ENCODE assay signal across 25 mouse cellular contexts in genomic region chr12:103036692-103037091, GRCm38 (mm10).
"Had no signal": no experiment of that assay in that cellular context is flagged by ENCODE, and none has a peak within 500 bp of the region (broad histone marks: within the 10 kb centered on the region; RNA-seq: fewer than 3 reads in every experiment).

No protein-coding gene starts in this region.

- H3K36me3 ChIP-seq: heart, embryonic 10.5 days; heart, embryonic 12.5 days; hindbrain, embryonic 13.5 days; hindbrain, embryonic 15.5 days; kidney, embryonic 15.5 days; limb, embryonic 13.5 days; limb, embryonic 15.5 days; liver, embryonic 12.5 days had no signal

- H3K9me3 ChIP-seq: heart, embryonic 10.5 days; heart, embryonic 12.5 days; hindbrain, embryonic 13.5 days; hindbrain, embryonic 15.5 days; kidney, embryonic 15.5 days; limb, embryonic 13.5 days; limb, embryonic 15.5 days; liver, embryonic 12.5 days had no signal

- H3K9ac ChIP-seq: heart, embryonic 12.5 days; hindbrain, embryonic 13.5 days; hindbrain, embryonic 15.5 days; kidney, embryonic 15.5 days; limb, embryonic 13.5 days; limb, embryonic 15.5 days; liver, embryonic 12.5 days; liver, embryonic 14.5 days had no signal

- H3K4me3 ChIP-seq: gastrocnemius, adult 2 months; heart, embryonic 10.5 days; heart, embryonic 12.5 days; hindbrain, embryonic 13.5 days; hindbrain, embryonic 15.5 days; kidney, embryonic 15.5 days; limb, embryonic 13.5 days; limb, embryonic 15.5 days; liver, embryonic 12.5 days had no signal

- H3K4me1 ChIP-seq: hindbrain, embryonic 13.5 days; hindbrain, embryonic 15.5 days; kidney, embryonic 15.5 days; limb, embryonic 13.5 days; limb, embryonic 15.5 days had no signal

- H3K4me2 ChIP-seq: heart, embryonic 12.5 days; hindbrain, embryonic 13.5 days; hindbrain, embryonic 15.5 days; kidney, embryonic 15.5 days; limb, embryonic 13.5 days; limb, embryonic 15.5 days; liver, embryonic 12.5 days had no signal

- H3K27me3 ChIP-seq: hindbrain, embryonic 13.5 days; hindbrain, embryonic 15.5 days; kidney, embryonic 15.5 days; limb, embryonic 13.5 days; limb, embryonic 15.5 days; liver, embryonic 12.5 days had no signal

- H3K27ac ChIP-seq: gastrocnemius, adult 2 months; heart, embryonic 10.5 days; hindbrain, embryonic 13.5 days; hindbrain, embryonic 15.5 days; hindbrain, postnatal 0 days; kidney, embryonic 15.5 days; kidney, postnatal 0 days; limb, embryonic 13.5 days; limb, embryonic 15.5 days; liver, embryonic 12.5 days; liver, embryonic 14.5 days had no signal

- ATAC-seq: hindbrain, postnatal 0 days; intestine, embryonic 16.5 days; liver, embryonic 12.5 days had no signal

- DNase-seq: gastrocnemius, adult 2 months; gastrocnemius, postnatal 10 days; gastrocnemius, postnatal 25 days; heart, adult 18-20 months; heart, postnatal 10 days; heart, postnatal 36 days; kidney, adult 11 months; kidney, adult 2 months; kidney, adult 9 months; kidney, postnatal 14 days; kidney, postnatal 36 days; layer of hippocampus, postnatal 36 days; left cerebral cortex, postnatal 4 days had no signal
